Mouse (Mus musculus) heart, adult 8-10 months (tissue): ENCODE results near the gene Grm6. TPM values are rescaled to one million over a fixed set of nuclear protein-coding genes. Genes with fewer than 3 reads are reported as not detected.

Experiments
- DNase-seq: peaks from one replicate; pipeline ENCODE4 v3.0.0; 2022; ENCODE audit warnings: low spot score
- total RNA-seq, 4 experiments: library from RNA; stranded (reverse); gene quantifications; 2 replicates each; pipeline ENCODE4 v1.2.4; 2022

Gene Grm6
- total RNA-seq, 4 experiments from 2014 or later: not detected

DNA sequence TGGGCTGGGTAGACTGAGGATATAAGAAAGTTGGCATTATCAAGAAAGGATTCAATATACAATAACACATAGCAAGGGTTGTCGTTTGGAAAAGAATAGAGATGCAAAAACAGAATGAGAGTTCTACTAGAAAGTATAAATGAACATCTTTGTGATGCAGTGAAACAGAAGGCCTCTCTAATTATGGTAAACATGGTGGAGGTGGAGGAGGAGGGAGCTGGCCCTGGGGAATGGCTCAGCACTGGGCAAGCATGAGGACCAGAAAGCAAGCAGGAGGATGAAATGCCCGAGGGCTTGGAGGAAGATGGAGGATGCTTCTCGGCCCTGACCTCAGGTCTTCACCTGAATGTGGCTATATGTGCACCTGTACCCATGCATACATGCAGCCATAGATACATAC lies 64.0 kb downstream of the Grm6 start:
- DNase-seq: no peak

Other genes with a start within 250 kb of the Grm6 start
- gene Adamts2, start 248.6 kb upstream of the Grm6 start, total RNA-seq: 1 to 10 TPM; 6.1 to 7.1 (median 6.8) TPM
- gene Zfp354c, start 23.0 kb upstream of the Grm6 start, total RNA-seq: 1 to 10 TPM; 2.3 to 3.6 (median 2.5) TPM
- 1 to 10 TPM; 1.2 to 2.1 (median 1.7) TPM for gene Zfp879, start 9.1 kb upstream of the Grm6 start, total RNA-seq
- 1 to 10 TPM in 1 of 4 experiments, under 1 TPM in 3; 0.41 to 1.8 (median 0.85) TPM for gene Zfp454, start 37.0 kb downstream of the Grm6 start, total RNA-seq
- 1 to 10 TPM; 3.0 to 4.2 (median 3.2) TPM for gene Zfp2, start 65.5 kb downstream of the Grm6 start, total RNA-seq
- gene Zfp354b, start 80.9 kb downstream of the Grm6 start, total RNA-seq: 1 to 10 TPM; 1.2 to 2.1 (median 1.7) TPM
- not detected for gene 4933414I15Rik, start 93.1 kb downstream of the Grm6 start, total RNA-seq
- gene Prop1, start 103.1 kb downstream of the Grm6 start, total RNA-seq: not detected
- not detected for gene Olfr1378, start 115.8 kb downstream of the Grm6 start, total RNA-seq
- gene Olfr1377, start 131.3 kb downstream of the Grm6 start, total RNA-seq: not detected
- gene Olfr51, start 152.9 kb downstream of the Grm6 start, total RNA-seq: not detected
- gene Olfr54, start 163.6 kb downstream of the Grm6 start, total RNA-seq: not detected
- gene Olfr1375, start 197.4 kb downstream of the Grm6 start, total RNA-seq: not detected
- 1 to 10 TPM; 1.5 to 2.3 (median 2.1) TPM for gene Zfp354a, start 208.6 kb downstream of the Grm6 start, total RNA-seq